Mouse (Mus musculus): ENCODE data around the gene Tada2b. TPM values are rescaled to one million over a fixed set of nuclear protein-coding genes. Genes with fewer than 3 reads are reported as not detected.

Gene Tada2b
- polyA plus RNA-seq, 1 experiment from 2014 or later = 3.8 TPM

DNA sequence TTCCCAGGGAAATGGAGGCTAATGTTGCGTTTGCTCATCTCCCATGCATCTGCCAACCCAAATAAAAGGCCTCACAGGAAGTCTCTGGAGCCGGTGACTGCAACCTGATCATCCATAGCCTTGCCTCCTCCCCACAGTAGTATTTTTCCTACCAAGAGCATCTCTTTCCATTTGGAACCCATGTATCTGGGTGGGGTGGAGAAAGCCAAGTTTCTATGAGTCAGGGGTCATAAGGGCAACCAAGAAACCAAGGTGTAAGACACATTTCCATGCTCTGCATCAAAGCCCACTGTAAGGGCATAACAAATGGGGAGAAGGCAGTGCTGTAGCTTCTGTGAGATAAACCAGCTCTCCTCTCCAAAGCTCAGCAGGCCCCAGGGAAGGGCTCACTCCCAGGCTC, 22.9 kb downstream of the Tada2b start:
- peaks cover 20% of the 10 kb centered on the region for H3K4me1 ChIP-seq (ENCODE audit: control insufficient read depth, insufficient read depth, low read length)
- H3K27ac ChIP-seq (ENCODE audit: low read depth, low read length) = peak overlapping the region; percentile 48; the same call in 1 of the 2 replicates
- WGBS = 27% methylated on average over 2 of the region's 2 CpGs
- no peaks in the 10 kb centered on the region for H3K27me3 ChIP-seq (ENCODE audit: control insufficient read depth, insufficient read depth, low read length)
- no peaks in the 10 kb centered on the region for H3K9me3 ChIP-seq (ENCODE audit: control insufficient read depth, low read length)
- no peaks in the 10 kb centered on the region for H3K36me3 ChIP-seq (ENCODE audit: control insufficient read depth, insufficient read depth, low read length)
- H3K4me2 ChIP-seq (replicated peaks; ENCODE audit: low read depth, low read length) = no peak overlapping the region
- H3K9ac ChIP-seq (ENCODE audit: low read depth, low read length) = no peak overlapping the region
- no peak for ATAC-seq (ENCODE audit: low FRiP score, low TSS enrichment)
- H3K4me3 ChIP-seq (ENCODE audit: low read length) = no peak overlapping the region

DNA sequence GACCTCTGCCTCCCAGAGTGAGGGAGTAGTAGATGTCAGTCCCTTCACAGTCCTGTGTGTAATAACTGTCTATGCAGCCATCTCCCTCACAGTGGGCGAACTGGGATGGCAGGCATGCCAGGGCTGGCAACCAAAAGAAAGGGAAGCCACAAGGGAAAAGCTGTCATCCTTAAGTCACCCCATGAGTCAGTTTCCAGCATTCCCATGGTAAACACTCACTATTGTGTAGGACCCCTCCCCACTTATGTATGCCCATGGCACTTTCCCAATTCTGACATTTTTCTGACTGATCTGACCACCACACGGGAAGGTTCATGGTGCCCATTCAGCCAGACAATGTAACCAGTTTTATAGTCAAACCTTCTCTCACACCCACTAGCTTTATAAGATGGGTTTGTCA, 23.4 kb downstream of the Tada2b start:
- no peak for ATAC-seq (ENCODE audit: low FRiP score, low TSS enrichment)
- H3K4me1 ChIP-seq (ENCODE audit: control insufficient read depth, insufficient read depth, low read length) = peaks cover 15% of the 10 kb centered on the region
- H3K36me3 ChIP-seq (ENCODE audit: control insufficient read depth, insufficient read depth, low read length) = no peaks in the 10 kb centered on the region
- 80% methylated on average over 2 of the region's 2 CpGs for WGBS
- no peak overlapping the region for H3K9ac ChIP-seq (ENCODE audit: low read depth, low read length)
- no peaks in the 10 kb centered on the region for H3K9me3 ChIP-seq (ENCODE audit: control insufficient read depth, low read length)
- no peak overlapping the region for H3K4me2 ChIP-seq (replicated peaks; ENCODE audit: low read depth, low read length)
- no peak overlapping the region; the same call in 1 of the 2 replicates for H3K27ac ChIP-seq (ENCODE audit: low read depth, low read length)
- H3K27me3 ChIP-seq (ENCODE audit: control insufficient read depth, insufficient read depth, low read length) = no peaks in the 10 kb centered on the region
- H3K4me3 ChIP-seq (ENCODE audit: low read length) = no peak overlapping the region

DNA sequence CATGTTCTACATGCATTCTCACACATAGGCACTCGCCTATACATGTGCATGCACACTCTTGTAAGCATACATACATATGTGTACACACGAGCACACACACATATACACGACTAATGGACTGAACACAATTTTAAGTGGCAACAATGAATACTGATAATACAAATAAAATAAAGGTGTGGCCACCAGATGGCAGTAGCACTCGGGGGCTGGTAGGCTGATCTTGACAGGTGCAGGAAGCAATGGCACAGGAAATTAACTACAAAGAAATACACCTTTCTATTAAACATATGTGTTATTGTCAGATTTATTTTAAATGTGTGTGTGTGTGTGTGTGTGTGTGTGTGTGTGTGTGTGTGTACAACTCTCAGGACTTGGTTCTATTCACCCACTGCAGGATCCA, 25.2 kb downstream of the Tada2b start:
- peaks cover 12% of the 10 kb centered on the region for H3K4me1 ChIP-seq (ENCODE audit: control insufficient read depth, insufficient read depth, low read length)
- H3K4me2 ChIP-seq (replicated peaks; ENCODE audit: low read depth, low read length) = no peak overlapping the region
- no peaks in the 10 kb centered on the region for H3K36me3 ChIP-seq (ENCODE audit: control insufficient read depth, insufficient read depth, low read length)
- 23% methylated on average over 4 of the region's 4 CpGs for WGBS
- no peak for ATAC-seq (ENCODE audit: low FRiP score, low TSS enrichment)
- H3K27me3 ChIP-seq (ENCODE audit: control insufficient read depth, insufficient read depth, low read length) = no peaks in the 10 kb centered on the region
- H3K9ac ChIP-seq (ENCODE audit: low read depth, low read length) = no peak overlapping the region
- no peak overlapping the region for H3K27ac ChIP-seq (ENCODE audit: low read depth, low read length)
- H3K4me3 ChIP-seq (ENCODE audit: low read length) = no peak overlapping the region
- H3K9me3 ChIP-seq (ENCODE audit: control insufficient read depth, low read length) = no peaks in the 10 kb centered on the region

DNA sequence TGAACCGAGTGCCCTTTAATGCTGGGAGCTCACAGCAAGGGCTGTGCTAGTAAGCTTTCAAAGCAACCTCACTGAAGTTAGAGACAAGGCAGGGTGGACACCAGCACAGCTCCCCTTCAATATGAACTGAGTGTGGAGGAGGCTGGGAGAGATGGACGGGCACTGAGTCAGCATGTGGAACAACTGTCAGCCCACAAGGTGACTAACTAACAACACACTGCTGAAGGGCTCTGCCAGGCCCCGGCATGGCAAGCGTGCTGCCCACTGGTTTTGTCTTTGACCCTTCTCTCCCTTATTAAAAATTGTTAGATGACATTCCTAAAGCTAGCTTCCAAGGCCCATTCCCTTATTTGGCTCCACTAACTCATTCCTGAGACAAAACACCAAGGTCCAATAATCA, 26.4 kb downstream of the Tada2b start:
- ATAC-seq (ENCODE audit: low FRiP score, low TSS enrichment) = no peak
- Histone ChIP-seq H3K27ac (ENCODE audit: low read depth, low read length) (no peak overlapping the region), H3K4me2 (replicated peaks; ENCODE audit: low read depth, low read length) (no peak overlapping the region), H3K9ac (ENCODE audit: low read depth, low read length) (no peak overlapping the region), H3K4me3 (ENCODE audit: low read length) (no peak overlapping the region), H3K9me3 (ENCODE audit: control insufficient read depth, low read length) (no peaks in the 10 kb centered on the region), H3K27me3 (ENCODE audit: control insufficient read depth, insufficient read depth, low read length) (no peaks in the 10 kb centered on the region), H3K36me3 (ENCODE audit: control insufficient read depth, insufficient read depth, low read length) (no peaks in the 10 kb centered on the region), H3K4me1 (ENCODE audit: control insufficient read depth, insufficient read depth, low read length) (0 out of 2 replicates have a peak, but pooled peaks cover 2% of the 10 kb centered on the region)
- 65% methylated on average over 4 of the region's 4 CpGs for WGBS

DNA sequence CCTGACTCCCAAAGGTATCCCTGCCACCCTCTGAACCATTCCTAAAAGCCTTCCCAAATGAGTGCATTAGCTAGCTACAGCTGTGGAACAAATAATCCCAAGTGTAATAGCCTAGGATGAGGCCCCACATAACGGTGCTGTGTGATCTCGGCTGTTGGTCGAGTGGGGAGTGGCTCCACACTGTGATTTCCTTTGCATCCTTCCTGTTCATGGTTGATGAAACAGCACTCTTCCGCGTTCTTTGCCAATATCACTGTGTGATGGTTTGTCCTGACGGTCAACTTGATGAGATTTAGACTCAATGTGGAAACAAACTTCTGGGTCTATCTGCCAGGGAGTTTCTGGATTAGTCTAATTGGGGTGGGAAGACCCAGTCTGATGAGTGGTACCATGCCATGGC, 31.3 kb downstream of the Tada2b start:
- Histone ChIP-seq H3K4me1 (ENCODE audit: control insufficient read depth, insufficient read depth, low read length) (no peaks in the 10 kb centered on the region), H3K9me3 (ENCODE audit: control insufficient read depth, low read length) (no peaks in the 10 kb centered on the region), H3K4me2 (replicated peaks; ENCODE audit: low read depth, low read length) (no peak overlapping the region), H3K27ac (ENCODE audit: low read depth, low read length) (no peak overlapping the region), H3K36me3 (ENCODE audit: control insufficient read depth, insufficient read depth, low read length) (no peaks in the 10 kb centered on the region), H3K9ac (ENCODE audit: low read depth, low read length) (no peak overlapping the region), H3K27me3 (ENCODE audit: control insufficient read depth, insufficient read depth, low read length) (no peaks in the 10 kb centered on the region), H3K4me3 (ENCODE audit: low read length) (no peak overlapping the region)
- ATAC-seq (ENCODE audit: low FRiP score, low TSS enrichment) = no peak
- 76% methylated on average over 6 of the region's 6 CpGs for WGBS

DNA sequence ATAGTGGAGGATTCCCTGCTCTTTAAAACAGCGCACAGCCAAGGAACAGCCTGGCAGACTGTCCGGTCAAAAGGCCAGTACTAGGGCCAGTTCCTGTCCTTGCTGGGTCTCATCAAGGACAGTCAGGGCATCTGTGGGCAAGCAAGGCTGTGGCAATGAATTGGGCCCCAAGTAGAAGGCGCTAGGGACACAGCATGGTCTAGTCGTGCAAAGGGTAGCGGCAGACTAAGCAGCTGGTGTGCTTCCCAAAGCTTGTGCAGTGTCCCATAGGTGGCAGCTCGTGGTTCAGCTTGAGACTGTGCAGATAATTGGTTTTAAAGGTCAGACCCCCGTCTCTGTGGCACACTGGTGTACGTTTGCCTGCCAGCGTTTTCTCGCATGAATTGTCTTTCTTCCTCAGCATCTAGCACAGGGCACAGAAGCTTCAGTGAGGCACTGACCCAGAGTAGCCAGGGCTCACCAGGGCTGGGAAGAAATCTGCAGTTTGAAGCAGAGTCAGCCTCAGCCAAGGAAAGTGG, 32.2 kb downstream of the Tada2b start:
- ATAC-seq (ENCODE audit: low FRiP score, low TSS enrichment) = no peak
- 64% methylated on average over 10 of the region's 10 CpGs for WGBS

DNA sequence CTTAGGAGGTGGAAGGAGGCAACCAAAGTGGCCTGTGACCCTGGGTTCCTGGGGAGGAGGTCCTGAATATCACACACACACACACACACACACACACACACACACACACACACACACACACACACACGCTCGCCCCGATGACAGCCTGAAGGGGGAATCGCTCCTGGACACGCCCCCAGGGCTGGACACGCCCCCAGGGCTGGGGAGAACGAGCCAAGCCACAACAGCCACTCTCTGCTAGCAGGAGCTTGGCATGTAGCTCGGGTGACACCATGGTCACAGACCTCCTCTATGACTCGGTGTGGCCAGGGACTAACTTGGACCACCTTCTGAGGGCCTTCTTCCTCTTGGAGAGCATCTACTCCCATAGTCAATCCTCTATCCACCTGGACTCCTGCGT, 33.0 kb downstream of the Tada2b start:
- Histone ChIP-seq H3K27ac (ENCODE audit: low read depth, low read length) (no peak overlapping the region), H3K4me1 (ENCODE audit: control insufficient read depth, insufficient read depth, low read length) (no peaks in the 10 kb centered on the region), H3K4me3 (ENCODE audit: low read length) (no peak overlapping the region), H3K9me3 (ENCODE audit: control insufficient read depth, low read length) (no peaks in the 10 kb centered on the region), H3K9ac (ENCODE audit: low read depth, low read length) (no peak overlapping the region), H3K4me2 (replicated peaks; ENCODE audit: low read depth, low read length) (no peak overlapping the region), H3K36me3 (ENCODE audit: control insufficient read depth, insufficient read depth, low read length) (no peaks in the 10 kb centered on the region), H3K27me3 (ENCODE audit: control insufficient read depth, insufficient read depth, low read length) (no peaks in the 10 kb centered on the region)
- peak; percentile 36; the same call in 1 of the 2 replicates for ATAC-seq (ENCODE audit: low FRiP score, low TSS enrichment)
- 23% methylated on average over 10 of the region's 10 CpGs for WGBS

More for the DNA sequence above, 32.2 kb downstream of the Tada2b start:
- H3K36me3 ChIP-seq (ENCODE audit: control insufficient read depth, insufficient read depth, low read length) = no peaks in the 10 kb centered on the region
- no peak overlapping the region for H3K27ac ChIP-seq (ENCODE audit: low read depth, low read length)
- no peak overlapping the region for H3K4me3 ChIP-seq (ENCODE audit: low read length)
- H3K9ac ChIP-seq (ENCODE audit: low read depth, low read length) = no peak overlapping the region
- H3K27me3 ChIP-seq (ENCODE audit: control insufficient read depth, insufficient read depth, low read length) = no peaks in the 10 kb centered on the region
- no peak overlapping the region for H3K4me2 ChIP-seq (replicated peaks; ENCODE audit: low read depth, low read length)
- H3K9me3 ChIP-seq (ENCODE audit: control insufficient read depth, low read length) = no peaks in the 10 kb centered on the region
- H3K4me1 ChIP-seq (ENCODE audit: control insufficient read depth, insufficient read depth, low read length) = no peaks in the 10 kb centered on the region

DNA sequence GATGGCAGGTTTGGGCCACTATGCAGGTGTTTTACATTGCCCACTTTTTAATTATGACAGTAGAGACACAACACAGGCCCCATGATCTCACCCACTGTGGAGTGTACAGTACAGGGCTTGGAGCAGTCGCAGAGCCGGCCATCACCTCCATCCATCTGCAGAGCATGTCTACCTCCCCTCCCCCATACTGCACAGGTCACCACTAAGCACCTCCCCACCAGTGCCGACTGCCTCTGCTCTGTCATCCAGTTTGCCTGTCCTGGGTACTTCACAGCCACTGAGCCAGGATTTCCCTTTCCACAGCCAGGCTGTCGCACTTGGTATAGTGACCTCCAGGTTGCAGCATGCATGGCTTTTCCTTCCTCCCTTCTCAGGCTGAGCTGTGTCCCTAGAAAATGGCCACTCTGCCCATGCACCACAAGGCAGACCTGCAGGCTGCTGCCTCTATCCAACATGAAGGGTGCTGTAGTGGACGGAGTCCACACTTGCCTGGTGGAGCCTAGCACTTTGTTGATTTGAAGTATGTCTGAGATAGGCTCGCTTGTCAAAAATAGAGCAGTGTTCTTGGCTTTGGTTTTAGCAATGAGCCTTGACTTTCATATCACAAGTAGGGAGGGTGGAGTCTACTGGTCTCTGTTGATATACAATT, 34.3 kb downstream of the Tada2b start:
- Histone ChIP-seq H3K27me3 (ENCODE audit: control insufficient read depth, insufficient read depth, low read length) (no peaks in the 10 kb centered on the region), H3K27ac (ENCODE audit: low read depth, low read length) (no peak overlapping the region), H3K9me3 (ENCODE audit: control insufficient read depth, low read length) (no peaks in the 10 kb centered on the region), H3K4me2 (replicated peaks; ENCODE audit: low read depth, low read length) (no peak overlapping the region), H3K4me1 (ENCODE audit: control insufficient read depth, insufficient read depth, low read length) (no peaks in the 10 kb centered on the region), H3K36me3 (ENCODE audit: control insufficient read depth, insufficient read depth, low read length) (no peaks in the 10 kb centered on the region), H3K9ac (ENCODE audit: low read depth, low read length) (no peak overlapping the region), H3K4me3 (ENCODE audit: low read length) (no peak overlapping the region)
- 60% methylated on average over 6 of the region's 6 CpGs for WGBS
- ATAC-seq (ENCODE audit: low FRiP score, low TSS enrichment) = no peak

DNA sequence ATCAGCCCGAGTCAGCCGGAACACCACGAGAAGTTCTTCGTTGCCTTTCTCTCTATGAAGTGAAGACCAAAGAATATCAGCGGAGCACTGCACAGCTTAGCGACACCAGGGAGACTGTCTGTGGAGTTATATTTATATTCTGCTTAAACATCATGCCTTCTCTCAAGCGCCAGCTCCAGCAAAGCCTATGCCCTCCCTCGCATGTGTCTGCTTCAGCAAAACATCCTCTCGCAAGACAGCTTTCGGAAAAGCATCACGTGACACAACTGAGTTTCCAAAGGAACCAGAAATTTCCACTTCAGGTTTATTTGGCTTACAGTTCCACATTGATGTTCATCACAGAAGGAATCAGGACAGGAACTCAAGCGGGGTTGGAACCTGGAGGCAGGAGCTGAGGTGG, 36.2 kb downstream of the Tada2b start:
- Histone ChIP-seq H3K9ac (ENCODE audit: low read depth, low read length) (no peak overlapping the region), H3K4me2 (replicated peaks; ENCODE audit: low read depth, low read length) (no peak overlapping the region), H3K36me3 (ENCODE audit: control insufficient read depth, insufficient read depth, low read length) (no peaks in the 10 kb centered on the region), H3K4me1 (ENCODE audit: control insufficient read depth, insufficient read depth, low read length) (no peaks in the 10 kb centered on the region), H3K9me3 (ENCODE audit: control insufficient read depth, low read length) (no peaks in the 10 kb centered on the region), H3K27me3 (ENCODE audit: control insufficient read depth, insufficient read depth, low read length) (no peaks in the 10 kb centered on the region), H3K27ac (ENCODE audit: low read depth, low read length) (no peak overlapping the region), H3K4me3 (ENCODE audit: low read length) (no peak overlapping the region)
- ATAC-seq (ENCODE audit: low FRiP score, low TSS enrichment) = no peak
- 92% methylated on average over 12 of the region's 12 CpGs for WGBS
